Mouse (Mus musculus): Measurements from ENCODE around the gene Pigk.

GRCm38 (mm10) chr3:152821202-152821601 is 107.3 kb downstream of the Pigk start:
- TF ChIP-seq POLR2A (IDR thresholded peaks at IDR 0.05; ENCODE audit: low read depth, low read length) (no peak), CTCF (IDR thresholded peaks at IDR 0.05; ENCODE audit: borderline replicate concordance, insufficient read depth, low read length) (no peak)
